Mouse (Mus musculus): ENCODE results near the gene Lrrc74a. TPM values are rescaled to one million over a fixed set of nuclear protein-coding genes. Genes with fewer than 3 reads are reported as not detected.

Gene Lrrc74a
- total and polyA plus RNA-seq, 3 experiments: 0.05 TPM; not detected in 2

GRCm38 (mm10) chr12:86776341-86776860 is 42.2 kb downstream of the Lrrc74a start:
- TF ChIP-seq TAL1 (conservative IDR thresholded peaks at IDR 0.05; ENCODE audit: low read depth, low read length) (no peak), GATA1 (IDR thresholded peaks at IDR 0.05; ENCODE audit: borderline replicate concordance, low read length) (no peak), CTCF (IDR thresholded peaks at IDR 0.05; ENCODE audit: low read depth, low read length) (no peak), POLR2AphosphoS5 (IDR thresholded peaks at IDR 0.05; ENCODE audit: insufficient replicate concordance, low read depth, low read length) (no peak), GATA2 (IDR thresholded peaks at IDR 0.05; ENCODE audit: borderline replicate concordance, low read depth, low read length) (no peak)
- H3K36me3 ChIP-seq (replicated peaks): no peaks in the 10 kb centered on the region

GRCm38 (mm10) chr12:86778531-86778930 is 44.4 kb downstream of the Lrrc74a start:
- Histone ChIP-seq H3K4me3 (ENCODE audit: low read depth, low read length) (no peak overlapping the region), H3K36me3 (replicated peaks) (no peaks in the 10 kb centered on the region), H3K27me3 (ENCODE audit: insufficient read depth, low read length) (peaks cover 33% of the 10 kb centered on the region), H3K9me3 (replicated peaks) (no peaks in the 10 kb centered on the region), H3K4me1 (ENCODE audit: insufficient read depth, low read depth, low read length) (no peaks in the 10 kb centered on the region)
- ATAC-seq (ENCODE audit: extremely low read depth, insufficient number of reproducible peaks, low FRiP score, poor library complexity, severe bottlenecking) (no peak), DNase-seq (ENCODE audit: low spot score) (no peak)
- TF ChIP-seq POLR2AphosphoS5 (IDR thresholded peaks at IDR 0.05; ENCODE audit: insufficient replicate concordance, low read depth, low read length): no peak
- TF ChIP-seq CTCF (IDR thresholded peaks at IDR 0.05; ENCODE audit: low read depth, low read length): no peak
- no peak for TF ChIP-seq GATA2 (IDR thresholded peaks at IDR 0.05; ENCODE audit: borderline replicate concordance, low read depth, low read length)
- no peak for TF ChIP-seq TAL1 (conservative IDR thresholded peaks at IDR 0.05; ENCODE audit: low read depth, low read length)
- no peak for TF ChIP-seq GATA1 (IDR thresholded peaks at IDR 0.05; ENCODE audit: borderline replicate concordance, low read length)

More at GRCm38 (mm10) chr12:86776341-86776860, 42.2 kb downstream of the Lrrc74a start:
- DNase-seq (ENCODE audit: low spot score): no peak
- ATAC-seq (ENCODE audit: extremely low read depth, insufficient number of reproducible peaks, low FRiP score, poor library complexity, severe bottlenecking): no peak
- Histone ChIP-seq H3K4me1 (ENCODE audit: insufficient read depth, low read depth, low read length) (0 out of 2 replicates have a peak, but pooled peaks cover 2% of the 10 kb centered on the region), H3K9me3 (replicated peaks) (no peaks in the 10 kb centered on the region), H3K4me3 (ENCODE audit: low read depth, low read length) (no peak overlapping the region), H3K27me3 (ENCODE audit: insufficient read depth, low read length) (peaks cover 23% of the 10 kb centered on the region)

- ATAC-seq (ENCODE audit: extremely low read depth, insufficient number of reproducible peaks, low FRiP score, poor library complexity, severe bottlenecking): no peak
- no peaks in the 10 kb centered on the region for H3K36me3 ChIP-seq (replicated peaks)
- H3K4me3 ChIP-seq (ENCODE audit: low read depth, low read length): no peak overlapping the region
- TF ChIP-seq GATA2 (IDR thresholded peaks at IDR 0.05; ENCODE audit: borderline replicate concordance, low read depth, low read length) (no peak), TAL1 (conservative IDR thresholded peaks at IDR 0.05; ENCODE audit: low read depth, low read length) (no peak), POLR2AphosphoS5 (IDR thresholded peaks at IDR 0.05; ENCODE audit: insufficient replicate concordance, low read depth, low read length) (no peak), CTCF (IDR thresholded peaks at IDR 0.05; ENCODE audit: low read depth, low read length) (no peak; the same call in 1 of the 2 replicates), GATA1 (IDR thresholded peaks at IDR 0.05; ENCODE audit: borderline replicate concordance, low read length) (no peak)
- no peak for DNase-seq (ENCODE audit: low spot score)
- no peaks in the 10 kb centered on the region for H3K9me3 ChIP-seq (replicated peaks)
- H3K27me3 ChIP-seq (ENCODE audit: insufficient read depth, low read length): peaks cover 35% of the 10 kb centered on the region
- H3K4me1 ChIP-seq (ENCODE audit: insufficient read depth, low read depth, low read length): no peaks in the 10 kb centered on the region
Measured at GRCm38 (mm10) chr12:86779206-86779989, 45.2 kb downstream of the Lrrc74a start.

GRCm38 (mm10) chr12:86781654-86782202 is 47.6 kb downstream of the Lrrc74a start:
- ATAC-seq (ENCODE audit: extremely low read depth, insufficient number of reproducible peaks, low FRiP score, poor library complexity, severe bottlenecking): no peak
- Histone ChIP-seq H3K27me3 (ENCODE audit: insufficient read depth, low read length) (peaks cover 44% of the 10 kb centered on the region), H3K4me1 (ENCODE audit: insufficient read depth, low read depth, low read length) (no peaks in the 10 kb centered on the region), H3K4me3 (ENCODE audit: low read depth, low read length) (no peak overlapping the region), H3K36me3 (replicated peaks) (no peaks in the 10 kb centered on the region), H3K9me3 (replicated peaks) (no peaks in the 10 kb centered on the region)
- DNase-seq (ENCODE audit: low spot score): no peak
- TF ChIP-seq POLR2AphosphoS5 (IDR thresholded peaks at IDR 0.05; ENCODE audit: insufficient replicate concordance, low read depth, low read length) (no peak), GATA2 (IDR thresholded peaks at IDR 0.05; ENCODE audit: borderline replicate concordance, low read depth, low read length) (no peak), GATA1 (IDR thresholded peaks at IDR 0.05; ENCODE audit: borderline replicate concordance, low read length) (no peak), TAL1 (conservative IDR thresholded peaks at IDR 0.05; ENCODE audit: low read depth, low read length) (no peak), CTCF (IDR thresholded peaks at IDR 0.05; ENCODE audit: low read depth, low read length) (no peak)

GRCm38 (mm10) chr12:86786149-86787019 is 52.2 kb downstream of the Lrrc74a start:
- TF ChIP-seq TAL1 (conservative IDR thresholded peaks at IDR 0.05; ENCODE audit: low read depth, low read length) (no peak), CTCF (IDR thresholded peaks at IDR 0.05; ENCODE audit: low read depth, low read length) (no peak), POLR2AphosphoS5 (IDR thresholded peaks at IDR 0.05; ENCODE audit: insufficient replicate concordance, low read depth, low read length) (no peak), GATA1 (IDR thresholded peaks at IDR 0.05; ENCODE audit: borderline replicate concordance, low read length) (no peak), GATA2 (IDR thresholded peaks at IDR 0.05; ENCODE audit: borderline replicate concordance, low read depth, low read length) (no peak)
- Histone ChIP-seq H3K36me3 (replicated peaks) (no peaks in the 10 kb centered on the region), H3K4me1 (ENCODE audit: insufficient read depth, low read depth, low read length) (peaks cover 6% of the 10 kb centered on the region; the same call in 1 of the 2 replicates), H3K9me3 (replicated peaks) (no peaks in the 10 kb centered on the region), H3K4me3 (ENCODE audit: low read depth, low read length) (no peak overlapping the region), H3K27me3 (ENCODE audit: insufficient read depth, low read length) (peaks cover 48% of the 10 kb centered on the region)
- no peak for ATAC-seq (ENCODE audit: extremely low read depth, insufficient number of reproducible peaks, low FRiP score, poor library complexity, severe bottlenecking)
- no peak for DNase-seq (ENCODE audit: low spot score)
